Mouse (Mus musculus) lung, embryonic 16.5 days (tissue): ENCODE measurements around the gene Grik4. TPM values are rescaled to one million over a fixed set of nuclear protein-coding genes. Genes with fewer than 3 reads are reported as not detected.

Source experiments
- ATAC-seq: fragments of 200-750 bp; cut with Nextera tagmentation; 2 replicates; pipeline ENCODE4 v1.8.0; 2017; ENCODE audit warnings: low read depth, mild to moderate bottlenecking, moderate library complexity
- H3K27ac ChIP-seq: fragments of 300-500 bp; sonication (generic); 2 replicates; pipeline ENCODE4 v1.5.1; 2014; ENCODE audit warnings: mild to moderate bottlenecking, control low read depth, low read length
- H3K27me3 ChIP-seq: fragments of 300-500 bp; sonication (generic); 2 replicates; pipeline ENCODE4 v1.6.1; 2014; ENCODE audit warnings: low read depth, low read length, mixed read lengths; ENCODE audit not compliant: control insufficient read depth, insufficient read depth
- H3K36me3 ChIP-seq: fragments of 300-500 bp; sonication (generic); 2 replicates; pipeline ENCODE4 v1.6.1; 2014; ENCODE audit warnings: low read length; ENCODE audit not compliant: control insufficient read depth, insufficient read depth
- H3K4me1 ChIP-seq: fragments of 300-500 bp; sonication (generic); replicated peaks from 2 replicates; pipeline ENCODE4 v1.6.1; 2014; ENCODE audit warnings: low read length, mixed read lengths; ENCODE audit not compliant: control insufficient read depth, insufficient read depth
- H3K4me2 ChIP-seq: fragments of 300-500 bp; sonication (generic); 2 replicates; pipeline ENCODE4 v1.6.1; 2014; ENCODE audit warnings: low read depth, low read length, control low read depth
- H3K4me3 ChIP-seq: fragments of 300-500 bp; sonication (generic); 2 replicates; pipeline ENCODE4 v1.5.1; 2014; ENCODE audit warnings: mild to moderate bottlenecking, low read length, control low read depth
- H3K9ac ChIP-seq: fragments of 300-500 bp; sonication (generic); 2 replicates; pipeline ENCODE4 v1.6.1; 2014; ENCODE audit warnings: low read length, control low read depth
- H3K9me3 ChIP-seq: fragments of 300-500 bp; sonication (generic); 2 replicates; pipeline ENCODE4 v1.6.1; 2016; ENCODE audit warnings: low read length; ENCODE audit not compliant: control insufficient read depth
- WGBS: fragments of 180-500 bp; shearing (Covaris S2); extraction: QIAGEN DNeasy Blood & Tissue Kit; methylation state at CpG from one replicate; pipeline ENCODE4 v1.1.7; 2014; 5-methylcytosine and 5-hydroxymethylcytosine counted together
- polyA plus RNA-seq: library from polyadenylated mRNA; unstranded; fragments of >200 nt; fragmentation: Nextera tagmentation; extraction: Ambion mirVana; gene quantifications from 2 replicates; pipeline ENCODE4 v1.2.1, GENCODE M21; 2015

Grik4 gene
- polyA plus RNA-seq, 1 experiment from 2014 or later: 2.3 TPM

GRCm38 (mm10) chr9:42550116-42550515, 394.2 kb downstream of the Grik4 start:
- H3K9me3 ChIP-seq: no peaks in the 10 kb centered on the region
- no peaks in the 10 kb centered on the region for H3K4me1 ChIP-seq
- no peak overlapping the region for H3K4me2 ChIP-seq
- ATAC-seq: no peak
- no peak overlapping the region for H3K9ac ChIP-seq
- 12% methylated on average over 12 of the region's 13 CpGs for WGBS
- no peak overlapping the region for H3K4me3 ChIP-seq
- no peaks in the 10 kb centered on the region for H3K27me3 ChIP-seq
- no peaks in the 10 kb centered on the region for H3K36me3 ChIP-seq
- no peak overlapping the region for H3K27ac ChIP-seq

- Histone ChIP-seq H3K9ac (no peak overlapping the region), H3K4me2 (no peak overlapping the region), H3K27me3 (no peaks in the 10 kb centered on the region), H3K36me3 (no peaks in the 10 kb centered on the region), H3K4me3 (no peak overlapping the region), H3K27ac (no peak overlapping the region), H3K4me1 (no peaks in the 10 kb centered on the region), H3K9me3 (no peaks in the 10 kb centered on the region)
- 30% methylated on average over 7 of the region's 7 CpGs for WGBS
- ATAC-seq: no peak
Measured at GRCm38 (mm10) chr9:42548981-42549380, 395.3 kb downstream of the Grik4 start.

- WGBS: 85% methylated on average over 10 of the region's 10 CpGs
- ATAC-seq: no peak
- no peak overlapping the region for H3K27ac ChIP-seq
Measured at GRCm38 (mm10) chr9:42544521-42544920, 399.8 kb downstream of the Grik4 start.

GRCm38 (mm10) chr9:42533491-42533890, 410.8 kb downstream of the Grik4 start:
- H3K4me3 ChIP-seq: no peak overlapping the region
- no peak for ATAC-seq
- no peak overlapping the region for H3K27ac ChIP-seq
- H3K9me3 ChIP-seq: no peaks in the 10 kb centered on the region
- peaks cover 5% of the 10 kb centered on the region; the same call in 1 of the 2 replicates for H3K4me1 ChIP-seq
- H3K36me3 ChIP-seq: no peaks in the 10 kb centered on the region
- no peak overlapping the region for H3K4me2 ChIP-seq
- H3K27me3 ChIP-seq: no peaks in the 10 kb centered on the region
- WGBS: 76% methylated on average over 8 of the region's 8 CpGs
- H3K9ac ChIP-seq: no peak overlapping the region

More at GRCm38 (mm10) chr9:42544521-42544920, 399.8 kb downstream of the Grik4 start:
- Histone ChIP-seq H3K9ac (no peak overlapping the region), H3K4me3 (no peak overlapping the region), H3K4me2 (no peak overlapping the region), H3K4me1 (no peaks in the 10 kb centered on the region), H3K27me3 (no peaks in the 10 kb centered on the region), H3K36me3 (no peaks in the 10 kb centered on the region), H3K9me3 (no peaks in the 10 kb centered on the region)

GRCm38 (mm10) chr9:42533041-42533440, 411.3 kb downstream of the Grik4 start:
- ATAC-seq: no peak
- H3K4me2 ChIP-seq: no peak overlapping the region
- no peaks in the 10 kb centered on the region for H3K9me3 ChIP-seq
- H3K27ac ChIP-seq: no peak overlapping the region
- H3K4me3 ChIP-seq: no peak overlapping the region
- H3K4me1 ChIP-seq: peaks cover 5% of the 10 kb centered on the region; the same call in 1 of the 2 replicates
- no peak overlapping the region for H3K9ac ChIP-seq
- WGBS: 15% methylated on average over 6 of the region's 6 CpGs
- no peaks in the 10 kb centered on the region for H3K27me3 ChIP-seq
- no peaks in the 10 kb centered on the region for H3K36me3 ChIP-seq

- Histone ChIP-seq H3K4me2 (no peak overlapping the region), H3K9ac (no peak overlapping the region), H3K4me3 (no peak overlapping the region), H3K27ac (no peak overlapping the region), H3K4me1 (peaks cover 5% of the 10 kb centered on the region; the same call in 1 of the 2 replicates), H3K36me3 (no peaks in the 10 kb centered on the region), H3K27me3 (no peaks in the 10 kb centered on the region), H3K9me3 (no peaks in the 10 kb centered on the region)
- ATAC-seq: no peak
- 25% methylated on average over 3 of the region's 3 CpGs for WGBS
Measured at GRCm38 (mm10) chr9:42531951-42532350, 412.3 kb downstream of the Grik4 start.

- no peak overlapping the region for H3K27ac ChIP-seq
- no peaks in the 10 kb centered on the region for H3K36me3 ChIP-seq
- H3K9me3 ChIP-seq: no peaks in the 10 kb centered on the region
- H3K9ac ChIP-seq: no peak overlapping the region
- H3K4me3 ChIP-seq: no peak overlapping the region
- no peaks in the 10 kb centered on the region for H3K27me3 ChIP-seq
- no peak for ATAC-seq
- 47% methylated on average over 7 of the region's 7 CpGs for WGBS
- no peak overlapping the region for H3K4me2 ChIP-seq
- peaks cover 5% of the 10 kb centered on the region; the same call in 1 of the 2 replicates for H3K4me1 ChIP-seq
Measured at GRCm38 (mm10) chr9:42530221-42531152, 413.8 kb downstream of the Grik4 start.

GRCm38 (mm10) chr9:42520587-42521084, 423.7 kb downstream of the Grik4 start:
- no peak overlapping the region for H3K27ac ChIP-seq
- peak overlapping the region; percentile 35 for H3K4me3 ChIP-seq
- H3K36me3 ChIP-seq: no peaks in the 10 kb centered on the region
- H3K4me1 ChIP-seq: peaks cover 5% of the 10 kb centered on the region; the same call in 1 of the 2 replicates
- H3K4me2 ChIP-seq: peak overlapping the region; percentile 56
- no peaks in the 10 kb centered on the region for H3K9me3 ChIP-seq
- no peaks in the 10 kb centered on the region; the same call in 1 of the 2 replicates for H3K27me3 ChIP-seq
- 11% methylated on average over 36 of the region's 36 CpGs for WGBS
- peak; percentile 77 for ATAC-seq
- peak overlapping the region; percentile 53 for H3K9ac ChIP-seq

GRCm38 (mm10) chr9:42518163-42518562, 426.1 kb downstream of the Grik4 start:
- H3K4me1 ChIP-seq: peaks cover 5% of the 10 kb centered on the region; the same call in 1 of the 2 replicates
- no peak for ATAC-seq
- no peak overlapping the region for H3K27ac ChIP-seq
- no peaks in the 10 kb centered on the region for H3K9me3 ChIP-seq
- H3K36me3 ChIP-seq: no peaks in the 10 kb centered on the region
- no peak overlapping the region for H3K4me3 ChIP-seq
- no peak overlapping the region for H3K9ac ChIP-seq
- H3K27me3 ChIP-seq: no peaks in the 10 kb centered on the region; the same call in 1 of the 2 replicates
- WGBS: 52% methylated on average over 14 of the region's 14 CpGs
- H3K4me2 ChIP-seq: no peak overlapping the region
